Mouse (Mus musculus) small intestine, adult 2 months (tissue): Measurements from ENCODE around the gene Oxct2a. TPM values are rescaled to one million over a fixed set of nuclear protein-coding genes. Genes with fewer than 3 reads are reported as not detected.

ENCODE experiments used
- H3K27ac ChIP-seq: fragments of 200-500 bp; 2 replicates; pipeline ENCODE4 v1.5.1; 2012; ENCODE audit warnings: low read depth, low read length, control low read depth, inconsistent platforms; ENCODE audit not compliant: insufficient read depth
- H3K27me3 ChIP-seq: fragments of 200-500 bp; 2 replicates; pipeline ENCODE4 v1.6.1; 2012; ENCODE audit warnings: mild to moderate bottlenecking, moderate library complexity, low read length, inconsistent platforms; ENCODE audit not compliant: control insufficient read depth, insufficient read depth
- H3K36me3 ChIP-seq: fragments of 200-500 bp; 2 replicates; pipeline ENCODE4 v1.6.1; 2012; ENCODE audit warnings: mild to moderate bottlenecking, low read length, control low read depth, inconsistent platforms; ENCODE audit not compliant: control insufficient read depth, insufficient read depth
- H3K4me1 ChIP-seq: fragments of 200-500 bp; 2 replicates; pipeline ENCODE4 v1.6.1; 2012; ENCODE audit warnings: low read length, inconsistent platforms, mixed read lengths; ENCODE audit not compliant: control insufficient read depth, insufficient read depth, insufficient read length
- H3K4me3 ChIP-seq: fragments of 200-500 bp; 2 replicates; pipeline ENCODE4 v1.5.1; 2012; ENCODE audit warnings: low read depth, mild to moderate bottlenecking, control low read depth, inconsistent platforms, low read length, moderate library complexity
- CTCF ChIP-seq: fragments of 200-500 bp; IDR thresholded peaks from 2 replicates; pipeline ENCODE4 v1.5.1; 2012; ENCODE audit warnings: low read depth, mild to moderate bottlenecking, control low read depth, inconsistent platforms, low read length, moderate library complexity, mixed read lengths; ENCODE audit not compliant: insufficient replicate concordance, insufficient read length; ENCODE audit errors: extremely low read depth
- POLR2A ChIP-seq: fragments of 200-500 bp; IDR thresholded peaks from 2 replicates; pipeline ENCODE4 v1.6.1; 2012; ENCODE audit warnings: low read depth, mild to moderate bottlenecking, control low read depth, inconsistent platforms, low read length, moderate library complexity
- WGBS: fragments of 180-500 bp; shearing (Covaris S2); methylation state at CpG from one replicate; pipeline ENCODE4 v1.1.7; 2018; 5-methylcytosine and 5-hydroxymethylcytosine counted together
- polyA plus RNA-seq: library from polyadenylated mRNA; depleted of rRNA; stranded (reverse); fragments of >200 nt; gene quantifications from 2 replicates; pipeline ENCODE4 v1.2.3, GENCODE M21; 2012; rRNA removed

Oxct2a gene
- polyA plus RNA-seq: 1.1 and 3.4 TPM in 2 replicates

DNA sequence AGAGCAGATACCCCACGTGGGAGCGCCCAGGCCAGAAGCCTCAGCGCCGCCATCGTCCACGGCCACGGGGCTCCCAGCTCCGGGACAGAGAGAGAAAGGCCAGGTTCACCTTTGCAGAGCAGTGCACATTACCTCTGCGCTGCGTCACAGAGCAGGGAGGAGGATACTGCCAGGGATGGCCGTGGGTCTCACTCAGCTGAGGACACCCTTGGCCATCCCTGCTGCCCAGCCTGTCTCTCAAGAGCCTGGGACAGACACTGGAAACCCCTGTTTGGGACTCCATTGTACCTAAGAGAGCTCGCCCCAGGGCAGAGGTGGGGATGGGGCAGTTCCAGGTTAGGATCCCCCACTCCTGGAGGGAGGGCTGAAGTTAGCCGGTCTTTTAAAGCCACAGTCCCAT lies at the start of gene Oxct2a:
Gene Oxct2a, minus strand, starts transcription at position 101 of the 400 bp plus-strand sequence.
- H3K36me3 ChIP-seq: no peaks in the 10 kb centered on the region
- TF ChIP-seq POLR2A: no peak
- no peak for TF ChIP-seq CTCF
- peaks cover 5% of the 10 kb centered on the region for H3K27me3 ChIP-seq
- no peaks in the 10 kb centered on the region for H3K4me1 ChIP-seq
- H3K27ac ChIP-seq: no peak within 1 kb of the TSS
- WGBS: 12% methylated on average over 13 of the region's 13 CpGs
- peak within 1 kb of the TSS; percentile 10 for H3K4me3 ChIP-seq

DNA sequence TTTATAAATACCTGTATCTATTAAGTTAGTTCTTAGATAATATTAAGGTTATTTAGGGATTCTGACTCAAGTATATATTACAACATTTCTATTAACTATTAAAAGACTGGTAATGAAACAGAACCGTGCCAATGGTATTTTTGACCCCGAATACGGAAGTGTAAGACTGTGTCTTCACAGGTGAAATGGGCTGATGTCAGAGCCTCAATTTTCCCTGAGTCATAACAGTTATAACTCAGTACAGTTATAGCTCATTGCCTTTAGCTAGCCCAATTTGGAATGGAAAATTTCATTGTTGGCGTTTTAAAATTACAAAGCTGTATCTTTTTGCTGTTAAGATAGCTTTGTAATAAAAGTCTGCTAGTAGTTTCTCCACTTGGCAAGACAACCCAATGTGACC lies 40.1 kb upstream of the Oxct2a start:
- no peaks in the 10 kb centered on the region for H3K4me1 ChIP-seq
- H3K27ac ChIP-seq: no peak overlapping the region
- 91% methylated on average over 4 of the region's 4 CpGs for WGBS
- H3K36me3 ChIP-seq: peaks cover 43% of the 10 kb centered on the region
- no peaks in the 10 kb centered on the region for H3K27me3 ChIP-seq
- TF ChIP-seq CTCF (no peak), POLR2A (no peak)
- no peak overlapping the region for H3K4me3 ChIP-seq

DNA sequence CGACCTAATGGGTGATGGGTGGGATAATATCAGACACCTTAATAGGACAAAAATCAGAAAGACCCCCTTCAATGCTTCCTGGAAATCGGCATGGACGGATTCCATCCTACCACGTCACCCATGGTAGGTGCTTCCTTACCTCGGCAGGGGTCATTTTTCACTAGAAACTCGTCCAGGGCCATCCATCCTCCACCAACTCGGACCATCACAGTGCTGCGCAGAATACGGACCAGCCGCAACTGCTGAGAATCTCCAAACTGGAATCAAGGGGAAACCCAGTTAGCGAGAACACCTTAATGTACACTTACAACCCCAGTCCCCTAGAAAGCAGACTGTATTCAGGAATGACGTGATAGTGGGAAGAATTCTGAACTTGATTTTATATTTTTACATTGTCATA lies 37.3 kb upstream of the Oxct2a start:
- TF ChIP-seq POLR2A: no peak
- no peak for TF ChIP-seq CTCF
- no peaks in the 10 kb centered on the region for H3K4me1 ChIP-seq
- H3K4me3 ChIP-seq: no peak overlapping the region
- peaks cover 38% of the 10 kb centered on the region for H3K36me3 ChIP-seq
- no peaks in the 10 kb centered on the region for H3K27me3 ChIP-seq
- 95% methylated on average over 12 of the region's 12 CpGs for WGBS
- no peak overlapping the region for H3K27ac ChIP-seq

DNA sequence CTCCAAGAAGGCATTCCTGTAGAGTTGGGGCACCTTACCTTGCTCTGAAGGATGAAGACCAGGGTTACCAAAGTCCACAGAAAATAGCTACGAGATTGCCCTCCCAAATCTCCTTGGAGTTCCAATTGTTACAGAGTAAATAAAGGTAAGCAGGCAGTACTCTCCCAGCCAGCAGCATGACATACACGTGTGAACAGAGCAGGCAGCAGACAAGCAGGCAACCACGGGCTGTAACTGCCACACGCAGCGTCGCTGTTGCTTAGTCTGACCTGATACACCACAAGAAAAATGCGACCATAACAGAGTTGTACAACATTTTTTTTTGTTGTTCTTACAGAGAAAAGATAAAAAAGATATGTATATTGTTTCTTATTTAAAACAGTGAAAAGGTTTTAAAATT lies 35.2 kb upstream of the Oxct2a start:
- no peak overlapping the region for H3K27ac ChIP-seq
- H3K4me1 ChIP-seq: no peaks in the 10 kb centered on the region
- no peak overlapping the region for H3K4me3 ChIP-seq
- peaks cover 39% of the 10 kb centered on the region for H3K36me3 ChIP-seq
- 87% methylated on average over 7 of the region's 7 CpGs for WGBS
- TF ChIP-seq POLR2A: no peak
- no peak for TF ChIP-seq CTCF
- H3K27me3 ChIP-seq: no peaks in the 10 kb centered on the region

DNA sequence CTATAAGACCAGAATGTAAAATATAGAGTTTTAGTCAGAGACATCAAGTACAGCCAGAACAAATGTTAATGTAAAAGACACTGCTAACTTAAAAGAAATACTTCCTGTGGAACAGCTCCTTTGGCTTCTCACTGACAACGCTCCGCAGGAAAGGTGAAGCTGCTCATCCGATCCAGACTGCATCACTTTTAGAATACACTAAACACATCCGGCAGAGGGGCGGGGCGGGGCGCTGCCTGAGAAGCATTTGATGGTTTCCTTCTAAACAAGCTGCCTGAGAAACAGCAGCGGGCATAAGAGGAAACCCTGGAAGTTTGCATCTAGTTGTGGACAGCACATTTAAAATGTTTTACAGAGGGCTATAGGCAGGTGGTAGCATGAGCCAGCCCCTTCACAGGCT lies 32.5 kb upstream of the Oxct2a start:
- Histone ChIP-seq H3K36me3 (peaks cover 53% of the 10 kb centered on the region), H3K4me3 (no peak overlapping the region), H3K27ac (no peak overlapping the region), H3K4me1 (no peaks in the 10 kb centered on the region), H3K27me3 (no peaks in the 10 kb centered on the region)
- TF ChIP-seq CTCF: no peak
- no peak for TF ChIP-seq POLR2A
- 85% methylated on average over 8 of the region's 8 CpGs for WGBS

DNA sequence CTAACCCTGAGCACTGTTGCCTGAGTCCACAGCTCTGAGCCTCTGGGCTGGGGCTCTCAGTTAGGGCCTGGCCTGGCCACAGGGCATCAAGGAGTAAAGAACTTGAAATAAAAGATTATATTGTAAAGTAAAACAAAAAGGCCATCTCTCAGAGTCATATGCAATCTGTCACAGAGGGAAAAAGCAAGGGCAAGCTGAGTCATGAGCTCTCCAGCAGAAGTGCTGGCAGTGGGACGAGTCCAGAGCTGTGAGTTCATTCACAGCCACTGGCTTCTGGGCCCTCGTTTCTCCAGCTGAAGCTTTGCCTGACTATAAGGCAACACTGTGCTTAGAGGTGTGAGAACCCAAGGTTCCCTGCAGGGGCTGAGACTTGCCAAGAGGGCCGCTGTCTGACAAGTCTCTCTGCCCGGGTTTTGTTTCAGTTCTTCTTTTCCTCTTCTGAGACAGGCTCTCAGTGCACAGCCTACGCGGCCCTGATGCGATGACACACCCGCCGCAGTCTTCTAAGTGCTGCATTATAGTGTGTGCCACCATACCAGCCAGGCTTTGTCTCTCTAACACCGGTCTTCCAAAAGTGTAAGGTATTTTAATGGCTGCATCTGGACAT lies 29.9 kb upstream of the Oxct2a start:
- Histone ChIP-seq H3K36me3 (peaks cover 51% of the 10 kb centered on the region), H3K4me3 (no peak overlapping the region), H3K4me1 (no peaks in the 10 kb centered on the region), H3K27ac (no peak overlapping the region), H3K27me3 (no peaks in the 10 kb centered on the region)
- 72% methylated on average over 10 of the region's 10 CpGs for WGBS
- TF ChIP-seq CTCF (no peak), POLR2A (no peak)

DNA sequence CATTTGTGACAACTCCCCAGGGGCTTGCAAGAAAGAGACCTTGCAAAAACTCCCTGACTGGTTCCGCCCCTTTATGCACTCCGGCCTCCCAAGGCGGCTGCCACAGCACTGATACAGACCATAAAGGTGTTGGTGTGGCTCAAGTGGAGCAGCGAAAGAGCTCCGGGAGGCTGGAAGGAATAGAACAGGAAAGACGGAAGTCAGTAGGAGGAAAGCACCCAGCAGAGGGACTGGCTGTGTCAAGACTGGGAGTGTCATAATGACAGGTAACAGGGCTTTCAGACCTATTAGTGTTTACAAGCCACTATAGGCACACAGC lies 20.0 kb upstream of the Oxct2a start:
- TF ChIP-seq POLR2A (peak; percentile 20; the same call in 1 of the 2 replicates), CTCF (no peak)
- peak overlapping the region; percentile 48 for H3K27ac ChIP-seq
- peak overlapping the region; percentile 77 for H3K4me3 ChIP-seq
- peaks cover 8% of the 10 kb centered on the region for H3K4me1 ChIP-seq
- 4% methylated on average over 6 of the region's 6 CpGs for WGBS
- peaks cover 6% of the 10 kb centered on the region; the same call in 1 of the 2 replicates for H3K27me3 ChIP-seq
- H3K36me3 ChIP-seq: 0 out of 2 replicates have a peak, but pooled peaks cover 2% of the 10 kb centered on the region
